Mouse (Mus musculus): ENCODE data around the gene Snap29.

DNA sequence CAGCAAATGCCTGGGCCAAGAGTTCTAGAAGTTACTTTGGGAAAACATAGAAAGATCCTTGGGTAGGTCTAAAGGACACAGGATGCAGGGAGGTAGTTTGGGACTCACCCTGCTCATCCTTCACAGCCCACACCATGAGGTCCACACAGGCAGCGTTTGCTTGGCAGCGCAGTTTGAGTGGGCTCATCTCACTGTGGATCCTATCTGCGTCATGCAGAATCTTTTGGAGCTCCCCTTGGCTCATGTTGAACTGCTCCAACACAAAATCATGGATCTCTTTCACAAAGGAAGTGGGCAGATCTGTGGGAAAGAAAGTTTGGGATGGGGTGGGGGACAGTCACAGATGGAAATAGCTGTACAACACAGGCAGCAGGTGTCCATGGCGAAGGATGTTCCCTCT lies 47.0 kb upstream of the Snap29 start:
- no peak for TF ChIP-seq CTCF (conservative IDR thresholded peaks at IDR 0.05; ENCODE audit: low read length)
- no peak for TF ChIP-seq NANOG (IDR thresholded peaks at IDR 0.05; ENCODE audit: borderline replicate concordance, low read length)
- TF ChIP-seq POU5F1 (IDR thresholded peaks at IDR 0.05; ENCODE audit: borderline replicate concordance, low read length), result no peak

Measured in E14TG2a.4 (cell line).